Mouse (Mus musculus): ENCODE data around the gene Sel1l. TPM values are rescaled to one million over a fixed set of nuclear protein-coding genes. Genes with fewer than 3 reads are reported as not detected.
A peak's percentile ranks its signal among the peaks of the same experiment; 100 is the strongest.

The Sel1l gene
- polyA plus RNA-seq, 1 experiment from 2014 or later = 63.3 TPM

DNA sequence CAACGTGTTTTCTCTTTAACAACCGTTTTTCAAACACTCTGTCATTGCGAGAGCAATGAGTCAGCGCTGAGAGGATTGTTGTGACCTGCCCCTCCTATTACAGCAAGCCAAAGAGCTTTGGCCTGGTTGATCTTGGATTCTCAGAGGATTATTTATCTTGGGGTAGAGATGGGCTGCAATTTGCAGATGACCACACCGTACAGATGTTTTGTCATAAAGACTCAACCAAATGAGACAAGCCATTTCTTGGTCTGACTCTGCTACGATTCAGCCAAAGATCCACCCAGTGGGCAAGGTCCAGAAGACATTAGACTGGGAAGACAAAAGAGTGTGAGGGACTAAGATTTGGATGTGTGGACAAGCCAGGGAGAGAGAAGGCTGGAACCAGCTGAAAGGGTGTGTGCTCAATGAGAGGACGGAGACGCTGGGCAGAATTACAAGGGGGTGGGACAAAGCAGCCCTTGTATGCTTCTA, 74.1 kb downstream of the Sel1l start:
- no peaks in the 10 kb centered on the region for H3K36me3 ChIP-seq
- 69% methylated on average over 8 of the region's 8 CpGs for WGBS
- H3K4me2 ChIP-seq = no peak overlapping the region
- no peak overlapping the region for H3K4me3 ChIP-seq
- H3K4me1 ChIP-seq = peaks cover 9% of the 10 kb centered on the region
- H3K9ac ChIP-seq = no peak overlapping the region
- no peak overlapping the region for H3K27ac ChIP-seq (replicated peaks)
- peaks cover 86% of the 10 kb centered on the region for H3K27me3 ChIP-seq (replicated peaks)
- no peak for ATAC-seq (ENCODE audit: extremely low read depth, insufficient number of reproducible peaks, low FRiP score, low TSS enrichment)
- no peaks in the 10 kb centered on the region for H3K9me3 ChIP-seq

DNA sequence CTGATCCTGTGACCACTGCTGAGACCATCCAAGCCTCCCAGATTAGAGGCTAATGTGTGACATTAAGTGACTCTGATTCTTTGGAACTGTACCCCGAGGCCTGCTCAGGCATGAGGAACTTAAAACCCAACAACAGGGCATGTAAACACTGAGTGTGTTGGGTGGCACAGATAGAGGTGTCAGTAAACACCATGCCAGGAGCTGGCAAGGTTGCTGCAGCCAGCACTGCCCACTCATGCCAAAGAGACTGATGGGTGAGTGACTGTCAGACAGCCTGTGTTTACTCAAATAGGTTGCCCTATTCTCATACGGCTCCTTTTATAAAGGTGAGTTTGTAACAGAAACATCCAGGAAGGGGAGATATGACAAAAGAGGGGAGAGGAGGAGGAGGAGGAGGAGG, 80.1 kb downstream of the Sel1l start:
- no peak overlapping the region for H3K9ac ChIP-seq
- no peaks in the 10 kb centered on the region for H3K36me3 ChIP-seq
- no peaks in the 10 kb centered on the region for H3K9me3 ChIP-seq
- H3K27me3 ChIP-seq (replicated peaks) = peaks cover 82% of the 10 kb centered on the region
- no peak for ATAC-seq (ENCODE audit: extremely low read depth, insufficient number of reproducible peaks, low FRiP score, low TSS enrichment)
- H3K4me2 ChIP-seq = no peak overlapping the region
- WGBS = 84% methylated on average over 2 of the region's 2 CpGs
- H3K4me3 ChIP-seq = no peak overlapping the region
- H3K4me1 ChIP-seq = peaks cover 28% of the 10 kb centered on the region
- no peak overlapping the region for H3K27ac ChIP-seq (replicated peaks)

DNA sequence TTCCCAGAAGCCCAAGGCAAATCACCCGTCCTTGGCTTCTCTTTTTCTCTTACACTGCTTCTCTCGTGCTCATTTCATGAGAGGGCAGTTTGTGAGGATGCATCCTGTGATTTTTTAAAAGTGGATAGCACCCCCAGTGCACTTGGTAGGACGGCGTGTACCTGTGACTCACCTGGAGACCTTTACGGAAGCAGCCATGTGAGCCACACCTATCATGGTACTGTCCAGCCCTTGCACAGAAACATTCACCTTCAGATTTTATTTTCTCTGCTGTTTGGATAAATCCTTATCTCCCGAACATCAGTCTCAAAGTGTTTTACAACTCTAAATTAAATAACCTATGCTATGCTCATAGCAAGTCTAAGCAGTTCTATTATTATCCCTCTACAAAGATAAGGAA, 80.8 kb downstream of the Sel1l start:
- WGBS = 82% methylated on average over 6 of the region's 6 CpGs
- Histone ChIP-seq H3K4me2 (no peak overlapping the region), H3K27ac (replicated peaks) (no peak overlapping the region), H3K4me3 (no peak overlapping the region), H3K9me3 (no peaks in the 10 kb centered on the region), H3K4me1 (peaks cover 28% of the 10 kb centered on the region), H3K36me3 (no peaks in the 10 kb centered on the region), H3K27me3 (replicated peaks) (peaks cover 83% of the 10 kb centered on the region), H3K9ac (no peak overlapping the region)
- ATAC-seq (ENCODE audit: extremely low read depth, insufficient number of reproducible peaks, low FRiP score, low TSS enrichment) = no peak

DNA sequence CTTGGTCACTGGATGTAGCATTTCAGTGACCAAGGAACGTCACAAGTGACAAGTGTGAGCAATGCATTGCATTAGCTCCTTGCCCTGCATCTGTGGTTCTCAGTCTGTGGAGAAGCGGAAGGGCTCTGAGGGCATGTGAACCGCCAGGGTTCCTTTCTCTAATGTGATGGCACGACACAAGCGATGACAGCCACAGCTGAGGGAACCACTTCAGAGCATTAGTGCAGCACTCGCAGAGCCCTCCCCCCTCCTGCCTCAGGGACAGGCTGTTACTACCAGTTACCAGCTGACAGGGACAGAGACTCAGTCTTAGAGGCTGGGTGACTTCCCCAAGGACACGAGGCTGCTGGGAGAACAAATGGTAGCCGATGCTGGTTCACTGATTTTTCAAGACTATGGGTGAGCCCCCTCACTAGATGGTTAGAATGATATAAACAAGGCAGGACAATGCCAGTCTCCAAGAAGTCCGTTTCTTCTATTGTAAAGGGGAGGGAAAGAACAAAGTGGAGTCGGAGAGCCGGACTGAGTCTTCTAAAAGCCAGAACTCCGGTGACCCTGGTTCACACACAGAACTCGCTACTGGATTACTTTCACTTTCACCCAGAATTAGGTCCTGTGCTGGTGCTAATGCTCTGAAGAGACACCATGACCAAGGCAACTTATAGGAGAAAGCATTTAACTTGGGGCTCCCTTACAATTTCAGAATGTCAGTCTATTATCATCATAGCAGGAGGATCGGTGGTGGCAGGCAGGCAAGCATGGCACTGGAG, 82.4 kb downstream of the Sel1l start:
- Histone ChIP-seq H3K27me3 (replicated peaks) (peaks cover 84% of the 10 kb centered on the region), H3K4me3 (peak overlapping the region; percentile 8), H3K4me1 (peaks cover 28% of the 10 kb centered on the region), H3K36me3 (no peaks in the 10 kb centered on the region), H3K27ac (replicated peaks) (no peak overlapping the region), H3K9me3 (no peaks in the 10 kb centered on the region), H3K9ac (no peak overlapping the region; the same call in 1 of the 2 replicates), H3K4me2 (peak overlapping the region; percentile 53)
- ATAC-seq (ENCODE audit: extremely low read depth, insufficient number of reproducible peaks, low FRiP score, low TSS enrichment) = no peak
- WGBS = 41% methylated on average over 14 of the region's 14 CpGs

DNA sequence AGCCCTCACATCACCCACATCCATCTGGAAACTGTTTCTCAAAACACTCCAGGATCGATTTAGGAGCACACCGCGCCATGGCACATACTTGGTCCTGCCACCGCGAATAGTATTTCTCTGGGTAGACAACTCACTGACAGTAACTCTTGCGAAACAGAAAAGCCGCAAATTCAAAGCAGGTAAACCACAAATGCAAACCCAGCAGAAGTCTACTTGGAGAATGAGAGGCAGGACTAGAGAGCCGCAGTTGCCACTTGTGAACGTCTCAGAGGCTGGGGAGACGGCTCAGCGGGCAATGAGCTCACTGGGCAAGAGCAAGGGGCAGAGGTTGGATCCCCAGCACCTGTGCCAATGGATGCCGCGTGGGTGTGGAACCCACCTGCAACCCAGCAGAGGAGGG, 83.5 kb downstream of the Sel1l start:
- no peak overlapping the region for H3K4me3 ChIP-seq
- no peaks in the 10 kb centered on the region for H3K9me3 ChIP-seq
- no peak overlapping the region for H3K27ac ChIP-seq (replicated peaks)
- H3K4me1 ChIP-seq = peaks cover 28% of the 10 kb centered on the region
- no peak for ATAC-seq (ENCODE audit: extremely low read depth, insufficient number of reproducible peaks, low FRiP score, low TSS enrichment)
- no peaks in the 10 kb centered on the region for H3K36me3 ChIP-seq
- no peak overlapping the region for H3K9ac ChIP-seq
- H3K27me3 ChIP-seq (replicated peaks) = peaks cover 78% of the 10 kb centered on the region
- WGBS = 66% methylated on average over 13 of the region's 13 CpGs
- no peak overlapping the region for H3K4me2 ChIP-seq

DNA sequence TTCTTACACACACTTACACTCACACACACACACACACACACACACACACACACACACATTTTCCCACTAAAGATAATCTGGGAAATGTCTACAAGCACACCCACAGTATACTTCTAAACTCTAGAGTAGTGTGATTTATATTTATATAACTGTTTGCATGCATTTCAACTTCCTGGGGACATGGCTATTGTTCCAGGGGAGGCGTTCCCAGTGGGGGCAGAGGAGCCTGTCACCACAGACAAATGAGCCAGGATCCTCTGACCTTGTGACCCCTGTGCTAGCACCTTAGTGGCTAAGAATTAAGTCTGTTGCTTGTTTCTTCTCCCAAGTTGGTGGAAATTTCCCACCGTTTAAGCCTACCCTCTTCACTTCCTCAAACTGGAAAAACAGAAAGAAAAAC, 83.9 kb downstream of the Sel1l start:
- no peak overlapping the region for H3K4me2 ChIP-seq
- H3K9ac ChIP-seq = no peak overlapping the region
- WGBS = 31% methylated on average over 2 of the region's 2 CpGs
- peaks cover 28% of the 10 kb centered on the region for H3K4me1 ChIP-seq
- no peaks in the 10 kb centered on the region for H3K9me3 ChIP-seq
- no peak for ATAC-seq (ENCODE audit: extremely low read depth, insufficient number of reproducible peaks, low FRiP score, low TSS enrichment)
- no peak overlapping the region for H3K27ac ChIP-seq (replicated peaks)
- no peaks in the 10 kb centered on the region for H3K36me3 ChIP-seq
- H3K27me3 ChIP-seq (replicated peaks) = peaks cover 74% of the 10 kb centered on the region
- no peak overlapping the region for H3K4me3 ChIP-seq

DNA sequence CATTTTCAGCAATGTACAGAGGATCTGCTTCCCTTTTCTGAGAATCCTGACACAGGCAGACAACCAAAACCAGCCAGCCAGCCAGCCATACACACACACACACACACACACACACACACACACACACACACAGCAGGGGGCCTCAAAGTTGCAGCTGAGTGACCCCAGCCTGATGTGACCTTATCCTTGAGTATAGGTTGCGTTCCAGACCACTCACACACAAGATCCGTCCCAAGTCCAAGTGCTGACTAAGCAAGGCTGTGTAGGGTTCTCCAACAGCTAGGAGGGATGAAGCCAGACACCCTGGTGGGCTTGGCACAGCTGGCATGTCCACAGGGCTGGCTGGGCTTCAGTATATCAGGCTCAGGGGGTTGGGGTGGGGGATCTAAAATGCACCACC, 84.5 kb downstream of the Sel1l start:
- no peak overlapping the region for H3K9ac ChIP-seq
- no peaks in the 10 kb centered on the region for H3K36me3 ChIP-seq
- H3K4me3 ChIP-seq = no peak overlapping the region
- H3K27me3 ChIP-seq (replicated peaks) = peaks cover 68% of the 10 kb centered on the region
- 66% methylated on average over 2 of the region's 2 CpGs for WGBS
- no peaks in the 10 kb centered on the region for H3K9me3 ChIP-seq
- no peak for ATAC-seq (ENCODE audit: extremely low read depth, insufficient number of reproducible peaks, low FRiP score, low TSS enrichment)
- H3K4me1 ChIP-seq = peaks cover 28% of the 10 kb centered on the region
- no peak overlapping the region for H3K27ac ChIP-seq (replicated peaks)
- no peak overlapping the region for H3K4me2 ChIP-seq

DNA sequence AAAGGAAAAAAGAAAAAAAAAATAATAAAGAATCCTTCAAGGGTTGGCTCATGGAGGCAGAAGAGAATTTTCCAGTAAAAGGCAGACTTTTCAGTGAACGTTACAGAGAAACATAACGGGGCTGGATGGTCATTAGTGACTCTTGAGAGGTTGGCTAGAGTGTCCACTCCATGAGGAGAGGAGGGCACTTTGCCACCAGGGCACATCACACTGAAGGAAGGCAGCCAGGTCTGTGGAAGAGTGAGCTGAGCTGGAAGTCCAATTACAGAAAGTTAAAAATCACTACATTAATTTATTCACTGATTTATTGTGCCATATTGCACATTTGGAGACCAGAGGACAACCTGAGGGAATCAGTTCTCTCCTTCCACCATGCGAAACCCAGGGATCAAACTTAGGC, 89.1 kb downstream of the Sel1l start:
- no peak overlapping the region for H3K27ac ChIP-seq (replicated peaks)
- H3K27me3 ChIP-seq (replicated peaks) = peaks cover 42% of the 10 kb centered on the region
- H3K9ac ChIP-seq = no peak overlapping the region
- H3K36me3 ChIP-seq = no peaks in the 10 kb centered on the region
- H3K4me2 ChIP-seq = no peak overlapping the region
- ATAC-seq (ENCODE audit: extremely low read depth, insufficient number of reproducible peaks, low FRiP score, low TSS enrichment) = no peak
- WGBS = 73% methylated on average over 3 of the region's 3 CpGs
- H3K9me3 ChIP-seq = no peaks in the 10 kb centered on the region
- no peak overlapping the region for H3K4me3 ChIP-seq
- peaks cover 32% of the 10 kb centered on the region for H3K4me1 ChIP-seq

DNA sequence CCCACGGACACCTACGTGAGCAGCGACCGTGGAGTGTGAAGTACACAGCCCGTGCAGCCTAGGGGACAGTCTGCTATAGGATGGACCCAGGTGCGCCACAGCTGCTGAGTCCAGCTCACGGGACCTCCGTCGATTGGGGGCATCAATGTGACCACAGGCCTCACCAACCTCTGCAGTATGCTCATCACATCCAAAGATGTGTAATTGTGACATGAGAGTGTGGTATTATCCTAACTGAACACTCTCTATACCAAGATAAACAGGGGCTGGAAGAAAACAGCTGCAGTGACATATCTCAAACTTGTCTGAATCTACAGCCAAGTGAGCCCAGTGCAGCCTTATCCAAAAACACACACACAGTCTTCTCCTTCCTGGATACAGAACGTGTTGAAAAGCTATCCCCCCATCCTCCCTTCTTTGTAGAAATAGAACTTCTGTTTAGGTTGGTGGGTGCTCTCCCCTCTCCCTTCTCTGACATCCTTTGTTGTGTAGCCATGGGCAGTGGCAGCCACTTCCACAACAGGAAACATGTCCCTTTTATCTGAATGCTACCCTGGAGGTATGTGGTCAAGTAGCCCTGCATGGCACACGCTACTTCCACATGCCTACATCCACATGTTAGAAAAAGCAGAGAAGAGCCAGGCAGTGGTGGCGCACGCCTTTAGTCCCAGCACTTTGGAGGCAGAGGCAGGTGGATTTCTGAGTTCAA, 90.9 kb downstream of the Sel1l start:
- no peak overlapping the region for H3K4me3 ChIP-seq
- H3K27me3 ChIP-seq (replicated peaks) = peaks cover 24% of the 10 kb centered on the region
- peaks cover 23% of the 10 kb centered on the region for H3K4me1 ChIP-seq
- H3K9ac ChIP-seq = no peak overlapping the region
- ATAC-seq (ENCODE audit: extremely low read depth, insufficient number of reproducible peaks, low FRiP score, low TSS enrichment) = no peak
- H3K27ac ChIP-seq (replicated peaks) = 0 out of 2 replicates have a peak overlapping the region, but pooled peaks have one; percentile 9
- no peaks in the 10 kb centered on the region for H3K36me3 ChIP-seq
- H3K4me2 ChIP-seq = no peak overlapping the region
- 66% methylated on average over 13 of the region's 13 CpGs for WGBS
- H3K9me3 ChIP-seq = no peaks in the 10 kb centered on the region

DNA sequence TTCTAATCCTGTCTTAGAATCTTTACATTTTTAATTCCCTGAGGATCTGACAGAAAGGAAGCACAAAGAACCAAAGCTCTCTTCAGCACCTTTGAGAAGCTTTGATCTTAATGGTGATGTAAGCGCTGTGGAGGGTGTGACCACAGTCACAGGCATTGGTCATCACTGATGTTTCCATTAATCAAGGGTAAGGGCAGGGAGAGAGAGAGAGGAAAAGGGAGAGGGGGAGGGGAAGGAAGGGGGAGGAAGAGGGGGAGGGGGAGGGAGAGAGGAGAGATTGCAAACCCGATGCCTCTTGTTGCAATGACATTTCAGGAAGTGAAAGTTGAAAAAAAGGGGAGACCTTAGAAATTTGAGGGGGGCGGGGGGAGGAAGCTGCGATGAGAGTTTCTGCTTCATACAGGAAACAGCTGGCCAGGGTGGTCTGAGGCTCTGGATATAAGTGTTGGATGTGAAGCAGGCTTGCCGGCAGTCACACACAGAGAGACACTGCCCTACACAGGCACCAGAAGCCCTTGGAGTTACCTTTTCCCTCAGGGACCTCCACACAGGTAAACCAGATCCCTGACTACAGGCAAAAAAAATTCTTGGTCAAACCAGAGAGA, 92.3 kb downstream of the Sel1l start:
- no peak overlapping the region for H3K9ac ChIP-seq
- no peaks in the 10 kb centered on the region for H3K9me3 ChIP-seq
- no peak overlapping the region for H3K4me2 ChIP-seq
- H3K27me3 ChIP-seq (replicated peaks) = peaks cover 12% of the 10 kb centered on the region
- no peak overlapping the region for H3K27ac ChIP-seq (replicated peaks)
- no peaks in the 10 kb centered on the region for H3K36me3 ChIP-seq
- no peak; the same call in 1 of the 2 replicates for ATAC-seq (ENCODE audit: extremely low read depth, insufficient number of reproducible peaks, low FRiP score, low TSS enrichment)
- 21% methylated on average over 5 of the region's 5 CpGs for WGBS
- H3K4me1 ChIP-seq = peaks cover 23% of the 10 kb centered on the region
- H3K4me3 ChIP-seq = no peak overlapping the region

All from heart, embryonic 13.5 days (tissue).